Mouse (Mus musculus): ENCODE measurements at regions not wholly inside any gene's neighbourhood (a gene's known extent, or its start where the extent isn't known, plus 50 kb on each side); places are given as distances from the start of the nearest gene placed in this dataset.
"Not testable (repeated sequence)": the region's sequence is repeated elsewhere in the genome, so short reads cannot be mapped to it uniquely, and the experiment has no call there.

DNA sequence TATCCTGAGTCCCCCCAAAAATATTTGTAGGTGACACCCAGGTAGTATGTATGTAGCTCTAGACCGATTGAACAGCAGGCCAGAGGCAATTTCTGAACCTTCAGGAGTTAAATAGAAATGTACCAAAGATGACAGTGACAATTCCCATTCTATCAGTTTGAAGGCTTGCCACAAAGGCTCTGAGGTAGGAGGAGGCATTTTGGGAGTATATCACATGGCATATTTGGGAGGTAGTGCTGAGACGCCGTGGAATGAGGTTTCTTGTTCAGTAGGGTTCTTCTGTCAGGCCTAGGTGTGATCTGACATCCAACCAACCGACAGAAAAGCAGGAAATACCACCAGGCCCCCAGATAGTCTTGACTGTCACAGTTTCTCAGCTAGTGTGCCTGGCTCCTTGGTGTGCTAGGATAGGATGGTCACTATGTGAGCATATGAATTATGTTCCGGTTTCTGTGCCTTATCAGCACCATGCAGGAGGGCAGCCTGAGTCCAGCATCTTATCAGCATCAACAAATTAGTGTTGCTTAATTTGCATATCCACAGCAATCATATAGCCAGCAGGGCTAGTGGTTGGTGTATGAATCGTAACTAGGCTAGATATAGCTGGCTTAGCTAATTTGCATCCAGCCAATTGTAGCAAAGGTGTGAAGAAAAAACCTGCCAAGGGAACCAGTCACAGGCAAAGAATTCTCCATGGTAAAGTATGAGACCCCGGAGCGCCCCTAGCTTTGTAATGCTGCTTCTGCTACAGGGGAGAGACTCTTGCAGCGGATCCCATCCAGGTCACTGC is 136.3 kb upstream of the Bcor start:
- no peak for DNase-seq

DNA sequence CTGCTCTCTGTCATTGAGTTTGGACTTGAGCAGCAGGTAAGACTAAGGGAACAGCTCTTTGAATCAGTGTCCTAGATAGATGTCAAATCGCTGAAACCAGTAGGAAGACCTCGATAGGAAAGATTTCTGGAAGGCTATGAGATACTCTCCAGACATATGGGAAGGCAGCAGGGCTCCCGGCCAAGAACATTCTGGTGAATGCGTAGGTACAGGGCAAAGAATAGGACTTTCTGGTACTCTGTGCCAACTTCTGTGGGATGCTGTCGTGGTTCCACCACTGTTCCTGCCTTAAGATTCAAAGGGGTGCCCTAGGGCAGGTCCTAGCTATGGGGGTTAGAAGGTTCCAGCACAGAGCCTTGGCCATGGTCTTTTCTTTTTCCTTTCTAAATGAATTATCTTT is 138.5 kb upstream of the Bcor start:
- DNase-seq: no peak

DNA sequence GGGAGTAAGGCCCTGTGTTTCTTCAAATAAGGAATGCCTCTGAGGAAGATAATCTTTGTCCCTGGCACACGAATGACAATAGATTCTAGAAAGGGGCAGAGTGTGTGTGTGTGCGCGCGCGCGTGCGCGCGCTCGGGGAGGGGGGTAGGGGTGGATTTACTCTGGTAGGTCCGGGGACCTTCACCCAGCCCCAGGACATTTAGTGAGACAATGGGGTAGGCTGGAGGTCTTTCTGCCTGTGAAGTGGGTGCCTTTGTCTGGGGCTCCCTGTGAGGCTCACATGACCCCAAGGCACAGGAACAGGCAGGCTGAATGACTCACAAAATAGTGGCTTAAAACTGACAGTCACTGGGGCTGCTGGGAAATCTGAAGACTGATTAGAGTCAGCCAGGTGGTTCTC is 139.1 kb upstream of the Bcor start:
- DNase-seq: no peak

DNA sequence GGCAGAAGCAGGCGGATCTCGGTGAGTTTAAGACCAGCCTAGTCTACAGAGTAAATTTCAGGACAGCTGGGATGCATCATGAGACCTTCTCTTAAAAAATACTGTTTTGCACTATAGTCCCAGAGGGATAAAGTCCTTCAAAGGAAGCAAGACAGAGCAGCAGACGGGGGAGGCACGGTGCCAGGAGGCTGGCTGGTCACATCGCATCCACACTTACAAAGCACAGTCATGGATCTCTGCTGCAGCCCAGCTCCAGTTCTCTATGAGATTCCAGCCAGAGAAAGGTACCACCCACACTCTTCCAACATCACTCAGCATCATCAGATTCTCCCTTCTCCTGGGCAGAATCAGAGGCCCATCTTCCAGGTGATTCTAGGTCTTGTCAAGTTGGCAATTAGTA is 144.5 kb upstream of the Bcor start:
- no peak for DNase-seq

DNA sequence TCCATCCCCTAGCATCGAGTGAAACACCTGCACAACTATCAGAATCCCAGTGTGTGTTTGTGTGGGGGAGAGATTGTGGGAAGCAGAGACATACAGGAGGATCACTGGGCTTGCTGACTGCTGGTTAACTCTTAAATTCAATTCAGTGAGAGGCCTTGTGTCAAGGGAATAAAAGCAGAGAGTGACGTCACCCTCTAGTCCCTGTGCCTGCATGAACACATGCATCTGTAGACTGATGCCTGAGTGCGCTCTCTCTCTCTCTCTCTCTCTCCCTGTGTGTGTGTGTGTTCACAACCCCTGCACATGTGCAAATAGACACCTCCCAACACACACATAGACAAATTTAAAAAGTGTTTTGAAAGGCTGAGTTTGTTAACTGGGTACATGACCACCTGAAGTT is 146.8 kb upstream of the Bcor start:
- DNase-seq: no peak

DNA sequence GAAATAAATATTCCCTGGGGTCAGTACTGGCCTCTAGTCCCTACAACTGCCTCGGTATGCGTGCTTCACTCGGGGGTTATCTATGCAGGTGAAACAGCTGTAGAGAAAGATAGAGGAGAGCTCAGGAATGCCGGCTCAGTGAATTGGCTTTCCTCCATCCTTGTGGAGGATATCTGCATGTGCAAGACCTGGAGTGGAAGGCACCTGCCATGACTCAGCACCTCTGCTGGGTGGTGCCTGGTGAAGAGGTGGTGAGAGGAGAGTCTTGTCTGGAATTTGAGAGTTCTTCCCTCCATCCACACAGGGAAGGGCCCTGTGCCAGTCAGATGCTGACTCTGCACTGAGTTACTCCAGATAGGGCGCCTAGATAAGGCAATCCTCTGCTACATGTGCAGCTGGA is 152.4 kb upstream of the Bcor start:
- DNase-seq: no peak

DNA sequence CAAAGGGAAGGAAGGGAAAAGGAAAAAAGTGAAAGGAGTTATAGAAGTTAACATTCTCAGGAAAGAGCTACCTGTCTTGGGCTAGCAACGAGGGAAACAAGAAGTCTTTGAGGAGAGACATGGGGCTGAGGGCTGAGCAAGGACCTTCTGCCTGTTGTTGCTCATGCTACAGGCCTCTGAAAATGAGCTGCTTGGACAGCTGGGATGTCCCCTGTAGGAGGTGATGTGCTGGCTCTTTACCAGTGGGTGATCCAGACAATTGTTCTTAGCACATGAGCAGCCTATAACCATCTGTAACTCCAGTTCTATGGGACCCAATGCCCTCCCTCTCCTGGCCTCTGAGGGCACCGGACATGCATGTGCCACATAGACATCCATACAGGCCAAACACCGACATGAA is 155.5 kb upstream of the Bcor start:
- no peak for DNase-seq

DNA sequence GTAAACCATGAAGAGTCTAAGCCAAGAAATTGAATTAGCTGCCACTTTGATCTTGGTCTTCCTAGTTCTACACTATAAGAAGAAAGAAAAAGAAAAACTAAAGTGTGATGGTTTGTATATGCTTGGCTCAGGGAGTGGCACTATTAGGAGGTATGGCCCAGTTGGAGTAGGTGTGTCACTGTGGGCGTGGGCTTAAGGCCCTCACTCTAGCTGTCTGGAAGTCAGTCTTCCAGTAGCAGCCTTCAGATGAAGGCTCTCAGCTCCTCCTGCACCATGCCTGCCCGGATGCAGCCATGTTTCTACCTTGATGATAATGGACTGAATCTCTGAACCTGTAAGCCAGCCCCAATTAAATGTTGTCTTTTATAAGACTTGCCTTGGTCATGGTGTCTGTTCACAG is 157.3 kb upstream of the Bcor start:
- not testable (repeated sequence) for DNase-seq

DNA sequence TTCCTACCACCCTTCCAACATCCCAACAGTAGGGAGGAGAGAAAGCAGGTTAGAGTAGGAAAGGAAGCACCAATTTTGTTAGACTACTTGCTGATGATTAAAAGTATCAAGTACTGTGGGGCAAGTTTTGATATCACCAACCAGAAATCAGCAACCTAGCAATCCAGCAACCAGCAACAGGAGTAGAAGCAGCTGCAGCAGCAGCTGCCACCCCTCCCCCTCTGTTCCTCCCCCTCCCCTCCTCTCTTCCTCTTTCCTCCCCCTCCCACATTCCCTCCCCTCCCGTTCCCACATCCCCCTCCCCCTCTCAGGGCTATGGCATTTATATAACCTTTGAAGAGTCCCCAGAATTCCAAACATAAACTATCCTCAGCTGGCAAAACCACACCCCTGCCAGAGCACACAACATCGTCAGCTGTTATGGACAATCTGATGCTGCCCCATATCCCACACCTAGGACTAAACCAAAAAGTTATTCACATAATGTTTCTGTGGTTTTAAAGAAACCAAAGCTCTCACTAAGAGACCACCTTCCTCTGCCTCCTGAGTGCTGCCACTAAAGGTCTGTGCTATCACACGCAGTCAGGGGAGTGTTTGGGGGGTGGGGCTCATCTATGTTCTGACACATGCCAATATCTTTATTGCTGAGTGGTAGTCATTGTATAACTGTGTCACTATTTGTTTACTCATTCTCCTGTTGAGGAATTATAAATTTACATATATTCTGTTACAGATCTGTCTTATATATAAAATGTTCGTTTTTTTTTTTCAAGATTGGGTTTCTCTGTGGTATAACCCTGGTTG is 158.9 kb upstream of the Bcor start:
- peak; percentile 35 for DNase-seq

DNA sequence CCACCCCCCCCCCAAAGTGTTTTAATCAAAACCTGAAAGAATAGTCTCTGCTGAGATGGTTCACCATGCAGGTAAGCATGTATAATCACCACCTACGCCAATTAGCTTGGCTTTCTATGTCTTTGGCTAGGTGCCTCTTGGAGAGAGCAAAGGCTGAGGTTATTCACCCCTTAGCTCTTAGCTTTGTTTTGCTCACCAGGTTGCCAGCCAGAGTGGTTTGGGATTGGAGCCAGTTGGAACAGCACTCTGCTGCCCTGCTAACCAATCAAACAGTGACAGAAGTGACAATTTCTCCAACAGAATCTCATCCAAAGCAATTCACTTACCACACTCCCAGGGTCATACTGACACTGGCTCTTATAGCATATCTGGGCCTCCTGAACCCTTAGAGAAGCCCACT is 162.3 kb upstream of the Bcor start:
- no peak for DNase-seq

DNA sequence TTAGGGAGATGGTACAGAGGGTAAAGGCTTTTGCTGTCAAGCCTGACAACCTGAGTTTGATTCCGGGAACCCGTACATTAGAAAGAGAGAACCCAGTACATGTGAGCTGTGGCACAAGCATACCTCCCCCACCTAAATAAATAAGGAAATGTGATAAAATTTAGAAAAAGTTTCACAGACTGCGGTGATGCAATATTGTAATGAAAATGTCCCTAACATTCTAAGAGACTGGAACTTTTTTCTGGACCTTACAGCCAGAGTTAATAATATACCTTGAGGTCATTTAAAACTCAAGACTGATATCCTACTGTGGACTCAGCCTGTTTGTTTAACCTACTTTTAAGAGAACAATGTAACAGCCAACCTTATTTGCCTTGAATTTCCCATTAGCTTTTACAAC is 163.1 kb upstream of the Bcor start:
- DNase-seq: no peak

DNA sequence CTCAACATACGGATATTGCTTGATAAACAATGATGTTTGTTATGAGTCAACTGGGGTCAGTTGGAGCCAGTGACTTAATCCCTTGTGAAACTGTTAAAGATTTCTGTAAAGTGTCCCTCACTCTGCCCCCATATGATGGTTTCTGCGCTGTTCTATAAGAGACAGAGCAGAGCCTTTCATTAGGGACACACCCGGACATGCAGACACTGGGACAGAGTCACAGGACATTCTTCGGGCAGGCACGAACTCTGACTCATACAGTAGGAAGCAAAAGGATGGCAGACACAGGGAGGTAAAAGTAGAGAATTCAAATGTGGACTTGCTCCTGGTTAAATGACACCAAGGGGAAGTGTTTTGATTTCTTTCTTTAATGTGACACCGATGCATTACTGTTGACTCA is 163.7 kb upstream of the Bcor start:
- no peak for DNase-seq

DNA sequence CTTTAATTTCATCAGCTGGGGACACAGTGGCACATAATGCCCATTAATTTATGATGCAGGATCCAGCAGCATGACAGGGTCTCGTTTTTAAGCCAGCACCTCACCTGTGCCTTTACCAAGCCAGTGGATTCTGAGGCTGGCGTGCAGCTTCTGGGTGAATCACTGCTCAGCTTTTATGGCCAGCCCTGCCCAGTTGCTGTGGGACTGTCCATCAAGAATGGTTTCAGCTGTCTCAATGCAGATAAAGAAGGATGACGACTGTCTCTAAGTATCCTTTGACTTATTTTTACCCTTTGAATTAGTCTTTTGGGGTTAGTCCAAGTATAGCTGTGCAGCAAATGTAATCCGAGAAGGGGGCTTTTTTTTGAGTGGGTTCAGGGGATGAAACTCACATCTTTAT is 167.3 kb upstream of the Bcor start:
- no peak for DNase-seq

DNA sequence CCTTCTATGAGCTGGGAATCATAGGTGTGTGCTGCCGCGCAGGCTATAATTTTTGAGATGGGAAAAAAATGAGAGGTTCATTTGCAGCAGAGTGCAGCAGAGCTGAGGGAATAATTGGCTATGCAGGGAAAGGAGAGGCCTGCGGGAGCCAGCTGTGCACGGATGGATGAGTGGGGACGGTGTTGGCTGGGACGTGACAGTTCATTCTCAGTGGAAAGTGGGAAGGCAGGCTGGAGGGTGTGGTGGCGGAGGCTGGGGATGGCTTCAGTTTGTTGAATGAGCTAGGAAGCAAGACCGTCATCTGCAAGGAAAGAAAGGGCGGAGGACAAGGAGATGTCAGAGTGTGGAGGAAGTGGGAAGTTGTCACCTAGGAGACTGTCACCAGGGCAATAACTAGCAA is 180.4 kb upstream of the Bcor start:
- no peak for DNase-seq

DNA sequence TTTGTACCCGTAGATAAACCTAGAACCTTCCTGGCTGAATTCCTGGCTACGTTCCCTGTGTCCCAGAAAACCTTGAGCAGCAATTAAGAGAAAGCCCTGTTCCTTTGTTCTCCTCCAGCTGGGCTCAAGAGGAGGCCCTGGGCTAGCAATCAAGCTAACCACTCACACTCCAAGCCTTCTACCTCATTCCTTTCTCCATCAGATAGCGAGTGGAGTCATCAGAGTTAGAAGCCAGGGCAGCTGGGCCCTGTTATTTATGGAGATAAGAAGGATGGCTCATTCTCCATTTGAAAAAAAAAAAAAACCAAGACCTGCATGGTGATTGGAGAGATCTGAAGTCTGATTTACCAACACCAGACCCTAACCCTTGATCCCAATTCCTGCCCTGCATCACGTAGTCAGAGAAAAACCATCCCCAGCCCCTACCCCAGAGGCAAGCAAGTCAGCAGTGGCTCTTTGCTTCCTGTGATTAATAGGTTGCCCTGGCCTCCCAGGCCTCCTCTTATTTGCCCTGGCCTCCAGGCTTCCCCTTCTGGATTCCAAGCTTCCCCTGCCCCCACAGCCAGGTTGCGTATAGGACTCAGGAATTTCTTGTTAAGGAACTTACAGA is 181.3 kb upstream of the Bcor start:
- DNase-seq: peak; percentile 12

DNA sequence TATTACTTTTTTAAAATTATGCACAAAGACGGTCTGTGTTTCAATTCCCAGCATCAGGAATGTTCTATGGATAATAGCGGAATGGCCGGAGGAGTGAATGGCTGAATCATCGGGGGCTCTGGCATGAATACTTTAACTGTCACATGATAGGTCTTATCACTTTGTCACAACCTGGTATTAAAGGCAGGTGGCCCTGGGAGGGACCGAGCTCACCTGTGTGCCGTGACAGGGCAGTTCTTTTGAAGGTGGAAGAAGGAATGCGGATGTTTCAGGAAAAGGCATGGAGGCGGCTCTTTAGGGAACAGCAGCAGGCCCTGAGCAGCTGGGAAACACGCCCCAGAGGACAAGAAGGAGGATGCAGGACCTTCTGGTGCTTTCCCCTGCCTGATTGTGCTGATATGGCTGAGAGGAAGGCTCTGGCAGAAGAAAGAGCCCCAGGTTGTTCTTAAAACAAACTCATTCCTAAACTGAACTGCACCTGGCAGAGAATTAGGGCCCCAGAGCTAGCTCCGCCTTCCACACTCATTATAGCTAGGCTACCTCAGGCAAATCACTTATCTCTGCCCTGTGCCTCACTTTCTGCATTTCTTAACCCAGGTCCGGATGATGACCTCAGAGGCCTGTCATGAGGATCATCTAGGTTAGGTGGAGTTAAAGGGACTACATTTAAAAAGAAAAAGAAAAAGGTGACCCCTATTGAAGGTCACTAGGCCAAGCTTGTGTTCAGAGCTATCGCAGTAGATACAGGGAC is 184.8 kb upstream of the Bcor start:
- no peak for DNase-seq

DNA sequence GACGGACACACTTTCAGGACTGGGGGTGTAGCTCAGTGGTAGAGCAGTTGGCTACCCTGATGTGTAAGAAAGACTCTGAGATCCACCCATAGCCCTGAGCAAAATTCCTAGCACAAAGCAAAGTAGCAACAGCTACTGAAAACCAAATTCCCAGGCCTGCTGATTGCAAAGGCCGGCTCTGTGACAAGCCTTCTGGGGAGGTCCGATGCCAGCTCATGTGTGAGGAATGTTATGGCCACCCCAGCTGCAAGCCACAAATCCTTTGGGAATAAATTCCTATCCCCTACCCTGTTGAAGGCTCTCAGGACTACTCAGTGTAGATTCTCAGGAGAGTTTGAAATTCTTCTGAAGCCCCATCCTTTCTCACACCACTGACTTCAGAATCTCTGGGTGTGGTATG is 186.7 kb upstream of the Bcor start:
- no peak for DNase-seq

DNA sequence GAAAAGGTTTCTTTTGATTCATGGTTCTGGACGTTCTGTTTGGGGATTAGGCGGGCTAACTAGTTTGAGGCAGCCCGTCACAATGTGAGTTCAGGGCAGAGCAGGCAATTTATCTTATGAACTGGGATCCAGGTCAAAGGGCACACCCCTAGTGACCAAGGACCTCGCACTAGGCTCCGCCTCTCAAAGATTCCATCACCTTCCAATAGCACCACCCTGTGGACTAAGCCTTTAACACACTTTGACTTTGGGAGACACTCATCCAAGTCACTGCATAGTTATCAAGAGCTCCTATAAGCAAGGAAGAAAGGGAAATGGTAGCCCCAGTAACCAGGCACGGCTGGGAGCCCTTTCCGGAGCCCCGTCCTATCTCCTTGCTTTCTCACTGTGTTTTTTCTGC is 188.0 kb upstream of the Bcor start:
- peak; percentile 26 for DNase-seq

DNA sequence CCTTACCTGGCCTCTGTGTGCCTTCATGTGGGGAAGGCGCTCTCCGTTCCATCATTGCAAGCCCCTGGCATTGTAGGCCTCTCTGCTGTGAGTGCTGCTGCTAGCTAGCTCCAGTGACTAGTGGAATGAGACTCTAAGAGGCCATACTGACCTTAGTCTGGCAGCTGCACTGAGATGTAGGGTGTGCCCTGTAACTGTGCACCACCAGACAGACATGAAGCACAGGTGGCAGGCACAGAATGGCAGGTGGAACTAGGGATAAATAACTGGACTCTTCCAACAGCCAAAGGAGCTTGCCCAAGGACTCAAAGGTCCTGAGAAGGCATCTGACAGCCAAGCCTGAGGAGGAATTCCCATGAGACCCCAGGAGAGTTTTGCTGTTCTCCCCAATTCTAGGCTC is 194.7 kb upstream of the Bcor start:
- DNase-seq: no peak

DNA sequence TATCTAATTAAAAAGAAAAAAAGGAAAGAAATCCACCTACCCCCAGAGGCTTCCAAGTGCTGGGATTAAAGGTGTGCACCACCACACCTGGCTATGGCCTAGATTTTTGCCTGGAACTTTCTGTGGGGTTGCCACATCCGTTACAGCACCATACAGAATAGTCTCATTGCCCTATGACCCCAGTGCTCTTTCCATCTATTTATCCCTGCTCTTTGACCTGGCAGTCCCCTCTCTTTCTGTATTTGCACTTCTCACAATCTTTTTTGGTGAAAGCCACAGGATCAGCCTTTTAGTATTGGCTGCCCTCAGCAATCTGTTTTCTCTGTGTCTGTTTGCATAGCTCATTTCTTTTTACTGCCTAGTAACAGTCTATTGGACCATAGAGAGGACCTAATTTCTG is 197.9 kb upstream of the Bcor start:
- no peak for DNase-seq

DNA sequence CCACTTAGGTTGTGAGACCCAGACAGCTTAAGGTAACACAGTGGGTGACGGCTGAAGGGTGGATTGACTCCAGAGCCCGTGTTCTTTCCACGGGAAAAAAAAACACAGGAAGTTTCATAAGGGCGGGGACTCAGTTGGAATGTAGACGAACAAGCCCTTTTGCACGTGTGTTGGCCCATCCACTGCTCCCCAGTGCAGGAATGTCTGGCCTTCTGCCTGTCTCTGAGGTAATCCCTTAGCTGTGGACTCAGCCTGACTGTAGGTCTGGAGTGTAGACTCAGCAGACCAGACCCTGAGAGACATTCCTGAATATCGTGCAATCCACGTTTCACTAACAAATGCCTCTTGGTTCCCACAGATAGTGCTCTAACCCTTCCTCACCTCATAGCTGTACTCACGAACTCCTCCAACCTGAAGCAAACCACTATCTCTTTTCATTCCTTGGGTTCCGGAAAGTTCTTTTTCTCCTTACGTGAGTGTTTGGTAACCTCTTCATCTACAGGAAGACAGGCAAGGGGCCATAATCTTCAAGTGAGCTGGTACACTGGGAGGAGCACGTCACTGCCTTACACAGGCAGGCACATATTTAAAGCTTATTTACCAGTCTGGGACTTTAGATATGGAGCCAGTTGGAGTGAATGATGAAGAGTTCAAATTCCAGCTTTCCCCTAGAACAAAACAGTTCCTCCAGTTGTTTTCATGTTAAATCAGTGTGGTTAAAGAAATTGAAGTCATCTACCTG is 205.6 kb upstream of the Bcor start:
- no peak for DNase-seq

DNA sequence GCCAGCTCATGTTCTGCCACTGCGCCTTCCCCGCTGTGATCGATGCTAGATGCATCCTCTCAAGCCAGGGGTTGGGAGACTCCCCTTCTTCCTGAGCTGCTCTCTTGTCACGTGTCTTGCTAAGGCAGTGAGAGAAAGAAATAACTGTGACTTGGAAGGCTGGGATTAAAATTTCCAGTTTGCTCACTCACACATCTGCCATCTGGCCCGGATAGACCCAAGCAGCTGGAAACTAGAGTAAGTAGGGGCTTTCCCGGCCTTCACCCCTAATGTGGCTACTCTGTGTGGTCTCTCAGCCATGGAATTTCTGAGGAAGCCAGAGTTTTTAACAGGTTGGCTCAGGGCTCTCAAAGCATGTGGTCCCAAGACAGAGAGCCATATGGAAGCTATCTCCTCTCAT is 206.6 kb upstream of the Bcor start:
- no peak for DNase-seq

DNA sequence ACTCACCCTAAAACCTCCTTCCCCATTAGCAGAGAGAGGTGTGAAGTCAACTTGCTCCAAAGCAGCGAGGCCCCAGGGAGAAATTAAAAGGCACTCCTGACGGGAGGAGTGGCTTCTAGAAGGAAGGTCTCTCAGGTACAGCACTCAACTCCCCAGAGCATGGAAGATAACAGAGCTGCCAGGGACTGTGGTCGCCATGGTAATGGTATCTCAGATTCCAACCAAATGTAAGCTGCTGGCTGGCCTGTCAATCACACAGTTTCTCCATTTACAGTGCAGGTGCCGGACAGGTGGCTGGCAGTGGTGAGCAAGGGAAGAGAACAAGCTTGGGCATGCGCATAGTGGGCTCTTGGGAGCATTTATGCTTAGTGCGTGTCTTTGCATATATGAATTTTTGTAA is 213.5 kb upstream of the Bcor start:
- DNase-seq: no peak

Data from embryo, embryonic 11 days (tissue).